Comparison of ENCODE assay signal across 8 mouse cellular contexts in the genomic region with DNA sequence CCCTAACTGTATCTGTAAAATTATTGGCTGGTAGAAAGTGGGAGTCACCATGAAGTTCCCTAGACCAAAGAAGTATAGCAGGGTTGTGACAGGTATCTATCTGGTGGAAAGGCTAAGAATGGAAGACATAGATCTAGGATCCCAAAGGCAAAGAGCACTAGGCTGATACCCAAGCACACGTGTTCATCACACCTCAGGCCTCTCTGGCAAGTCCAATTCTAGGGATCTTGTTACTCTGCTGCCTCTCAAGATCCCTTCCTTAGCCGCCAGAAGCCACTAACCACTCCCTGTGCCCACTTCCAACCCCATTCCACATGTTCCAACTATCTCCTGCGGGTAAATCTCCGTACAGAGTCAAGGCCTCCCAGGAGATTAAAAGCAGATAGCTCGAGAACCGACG. TPM values are rescaled to one million over a fixed set of nuclear protein-coding genes. Genes with fewer than 3 reads are reported as not detected.
DNase-seq lines count a peak whose midpoint lies in the region; ATAC-seq lines count a peak whose summit lies in the region.

No protein-coding gene starts in this region.

- no peak for ATAC-seq in heart, embryonic 11.5 days (replicated peaks; ENCODE audit: insufficient number of reproducible peaks, low FRiP score, low TSS enrichment)
- no peak for ATAC-seq in embryonic facial prominence, embryonic 11.5 days (replicated peaks; ENCODE audit: insufficient number of reproducible peaks, low FRiP score, low TSS enrichment, low read depth)
- ATAC-seq in limb, embryonic 12.5 days (ENCODE audit: insufficient number of reproducible peaks, insufficient read depth, low FRiP score, low TSS enrichment, low read depth), result no peak
- ATAC-seq in stomach, embryonic 15.5 days (ENCODE audit: insufficient read depth, low FRiP score, low read depth), result no peak

- H3K4me3 ChIP-seq in heart, embryonic 11.5 days (ENCODE audit: low read depth, low read length), result peak overlapping the region; percentile 67
- peak overlapping the region; percentile 91 for H3K4me3 ChIP-seq in embryonic facial prominence, embryonic 11.5 days (ENCODE audit: low read depth, low read length)
- H3K4me3 ChIP-seq in limb, embryonic 12.5 days (replicated peaks), result peak overlapping the region; percentile 83
- H3K4me3 ChIP-seq in stomach, embryonic 15.5 days (replicated peaks), result peak overlapping the region; percentile 95

- no peaks in the 10 kb centered on the region for H3K27me3 ChIP-seq in heart, embryonic 11.5 days (ENCODE audit: control insufficient read depth, insufficient read depth, low read length)
- no peaks in the 10 kb centered on the region for H3K27me3 ChIP-seq in embryonic facial prominence, embryonic 11.5 days (ENCODE audit: control insufficient read depth, insufficient read depth, low read length)
- H3K27me3 ChIP-seq in limb, embryonic 12.5 days, result no peaks in the 10 kb centered on the region
- H3K27me3 ChIP-seq in stomach, embryonic 15.5 days (replicated peaks), result no peaks in the 10 kb centered on the region

- peak overlapping the region; percentile 94 for H3K27ac ChIP-seq in heart, embryonic 11.5 days (ENCODE audit: low read depth, low read length)
- H3K27ac ChIP-seq in embryonic facial prominence, embryonic 11.5 days (replicated peaks; ENCODE audit: low read depth, low read length), result no peak overlapping the region
- peak overlapping the region; percentile 96 for H3K27ac ChIP-seq in limb, embryonic 12.5 days
- H3K27ac ChIP-seq in stomach, embryonic 15.5 days, result peak overlapping the region; percentile 96

- no peaks in the 10 kb centered on the region for H3K9me3 ChIP-seq in heart, embryonic 11.5 days (replicated peaks; ENCODE audit: control insufficient read depth, low read length)
- H3K9me3 ChIP-seq in embryonic facial prominence, embryonic 11.5 days (replicated peaks; ENCODE audit: control insufficient read depth, low read length), result no peaks in the 10 kb centered on the region
- H3K9me3 ChIP-seq in limb, embryonic 12.5 days, result no peaks in the 10 kb centered on the region
- H3K9me3 ChIP-seq in stomach, embryonic 15.5 days, result no peaks in the 10 kb centered on the region

- no peak for DNase-seq in heart, postnatal 14 days
- DNase-seq in CD4-positive helper T cell, adult 2 months (ENCODE audit: low read depth, low spot score), result peak; percentile 25
- peak; percentile 9 for DNase-seq in embryonic facial prominence, embryonic 11.5 days (ENCODE audit: low spot score)
- no peak for DNase-seq in layer of hippocampus, adult 9-11 months
- DNase-seq in layer of hippocampus, postnatal 14 days (ENCODE audit: low spot score in 2 of 2), result no peak

- under 1% methylated on average over 7 of the region's 7 CpGs for WGBS in heart, embryonic 11.5 days (ENCODE audit: insufficient replicate concordance)
- under 1% methylated on average over 7 of the region's 7 CpGs for WGBS in embryonic facial prominence, embryonic 11.5 days
- WGBS in limb, embryonic 12.5 days, result under 1% methylated on average over 7 of the region's 7 CpGs
- WGBS in stomach, embryonic 15.5 days, result 0% methylated on average over 7 of the region's 7 CpGs

- intact Hi-C loops in heart, postnatal 14 days (cut with DNase I), result loop anchor here (2.0 kb wide), 1 partner anchor 35 kb away; the partner anchor contains the start of gene Brd4

- peak overlapping the region; percentile 93 for H3K4me2 ChIP-seq in heart, embryonic 11.5 days
- H3K4me2 ChIP-seq in embryonic facial prominence, embryonic 11.5 days (ENCODE audit: low read depth, low read length), result peak overlapping the region; percentile 51
- peak overlapping the region; percentile 79 for H3K4me2 ChIP-seq in limb, embryonic 12.5 days
- peak overlapping the region; percentile 87 for H3K4me2 ChIP-seq in stomach, embryonic 15.5 days

- peaks cover 7% of the 10 kb centered on the region for H3K4me1 ChIP-seq in heart, embryonic 11.5 days (ENCODE audit: control insufficient read depth, insufficient read depth, low read length)
- H3K4me1 ChIP-seq in embryonic facial prominence, embryonic 11.5 days (ENCODE audit: control insufficient read depth, insufficient read depth, low read length), result no peaks in the 10 kb centered on the region
- peaks cover 21% of the 10 kb centered on the region for H3K4me1 ChIP-seq in limb, embryonic 12.5 days (replicated peaks)
- H3K4me1 ChIP-seq in stomach, embryonic 15.5 days, result peaks cover 18% of the 10 kb centered on the region; the same call in 1 of the 2 replicates

- H3K36me3 ChIP-seq in heart, embryonic 11.5 days (ENCODE audit: control insufficient read depth, insufficient read depth, low read length), result peaks cover 27% of the 10 kb centered on the region
- H3K36me3 ChIP-seq in embryonic facial prominence, embryonic 11.5 days (replicated peaks; ENCODE audit: control insufficient read depth, insufficient read depth, low read depth, low read length), result peaks cover 17% of the 10 kb centered on the region
- H3K36me3 ChIP-seq in limb, embryonic 12.5 days, result peaks cover 47% of the 10 kb centered on the region
- H3K36me3 ChIP-seq in stomach, embryonic 15.5 days, result peaks cover 39% of the 10 kb centered on the region

- H3K9ac ChIP-seq in heart, embryonic 11.5 days (ENCODE audit: low read depth, low read length), result peak overlapping the region; percentile 87
- H3K9ac ChIP-seq in embryonic facial prominence, embryonic 11.5 days (replicated peaks; ENCODE audit: low read length), result peak overlapping the region; percentile 95
- H3K9ac ChIP-seq in limb, embryonic 12.5 days (replicated peaks), result peak overlapping the region; percentile 85
- H3K9ac ChIP-seq in stomach, embryonic 15.5 days, result peak overlapping the region; percentile 88

RNA-seq across cellular contexts. Expression of gene Akap8, which starts 1.1 kb away (rescaled TPM):
- polyA plus RNA-seq in heart, embryonic 11.5 days (2014; fragmentation: Nextera tagmentation; extraction: Ambion mirVana), result 44.2 and 44.3 TPM in 2 replicates
- total RNA-seq in heart, postnatal 14 days (2021), result 10 to 100 TPM; 50.0 to 62.5 TPM
- 53.4 and 53.9 TPM in 2 replicates for polyA plus RNA-seq in embryonic facial prominence, embryonic 11.5 days (2014; fragmentation: Nextera tagmentation; extraction: Ambion mirVana)
- polyA plus RNA-seq in limb, embryonic 12.5 days (2016; fragmentation: Nextera tagmentation; extraction: Ambion mirVana), result 151 and 153 TPM in 2 replicates
- polyA plus RNA-seq in stomach, embryonic 15.5 days (2015; fragmentation: Nextera tagmentation; extraction: Ambion mirVana), result 86.1 and 98.3 TPM in 2 replicates
- 10 to 100 TPM; 83.8 to 86.1 TPM for total RNA-seq in layer of hippocampus, postnatal 14 days (2021)

RNA-seq across cellular contexts. Expression of gene Akap8l, which starts 30.5 kb away (rescaled TPM):
- 59.0 and 63.8 TPM in 2 replicates for polyA plus RNA-seq in heart, embryonic 11.5 days (2014; fragmentation: Nextera tagmentation; extraction: Ambion mirVana)
- 10 to 100 TPM; 49.2 to 57.1 TPM for total RNA-seq in heart, postnatal 14 days (2021)
- polyA plus RNA-seq in embryonic facial prominence, embryonic 11.5 days (2014; fragmentation: Nextera tagmentation; extraction: Ambion mirVana), result 44.3 and 56.2 TPM in 2 replicates
- 112 and 120 TPM in 2 replicates for polyA plus RNA-seq in limb, embryonic 12.5 days (2016; fragmentation: Nextera tagmentation; extraction: Ambion mirVana)
- polyA plus RNA-seq in stomach, embryonic 15.5 days (2015; fragmentation: Nextera tagmentation; extraction: Ambion mirVana), result 83.5 and 91.1 TPM in 2 replicates
- 100 to 1,000 TPM; 134 to 157 TPM for total RNA-seq in layer of hippocampus, postnatal 14 days (2021)

RNA-seq across cellular contexts. Expression of gene Brd4, which starts 35.4 kb away (rescaled TPM):
- polyA plus RNA-seq in heart, embryonic 11.5 days (2014; fragmentation: Nextera tagmentation; extraction: Ambion mirVana), result 67.1 and 76.2 TPM in 2 replicates
- total RNA-seq in heart, postnatal 14 days (2021), result 10 to 100 TPM; 64.0 to 67.4 TPM
- polyA plus RNA-seq in embryonic facial prominence, embryonic 11.5 days (2014; fragmentation: Nextera tagmentation; extraction: Ambion mirVana), result 81.5 and 85.1 TPM in 2 replicates
- 98.2 and 119 TPM in 2 replicates for polyA plus RNA-seq in limb, embryonic 12.5 days (2016; fragmentation: Nextera tagmentation; extraction: Ambion mirVana)
- 68.8 and 79.5 TPM in 2 replicates for polyA plus RNA-seq in stomach, embryonic 15.5 days (2015; fragmentation: Nextera tagmentation; extraction: Ambion mirVana)
- total RNA-seq in layer of hippocampus, postnatal 14 days (2021), result 100 to 1,000 TPM; 118 to 125 TPM

Comparison
In these comparisons a context has a peak if more than half of its experiments do, and no peak if none do; other contexts are left out.
1. DNase-seq: peak in CD4-positive helper T cell, adult 2 months (single experiment) and embryonic facial prominence, embryonic 11.5 days (single experiment); none in heart, postnatal 14 days (0 of 2), layer of hippocampus, adult 9-11 months (single experiment) and layer of hippocampus, postnatal 14 days (0 of 2).
2. Peak in every context shown above with its lines, with median percentiles within 50 percentile points of each other: H3K4me2 ChIP-seq, H3K4me3 ChIP-seq and H3K9ac ChIP-seq.